9 mouse cellular contexts compared by ENCODE assay signal in genomic region chr4:43519956-43520355, GRCm38 (mm10). TPM values are rescaled to one million over a fixed set of nuclear protein-coding genes. Genes with fewer than 3 reads are reported as not detected.
DNase-seq lines count a peak whose midpoint lies in the region; ATAC-seq and TF ChIP-seq lines count a peak whose summit lies in the region.
"Had no signal": no experiment of that assay in that cellular context is flagged by ENCODE, and none has a peak within 500 bp of the region (broad histone marks: within the 10 kb centered on the region; RNA-seq: fewer than 3 reads in every experiment).

No protein-coding gene starts in this region.

- H3K4me1 ChIP-seq in G1E (ENCODE audit: insufficient read depth, low read depth, low read length), result peaks cover 25% of the 10 kb centered on the region
- H3K4me1 ChIP-seq in hindbrain, embryonic 11.5 days (replicated peaks; ENCODE audit: control insufficient read depth, insufficient read depth, low read length), result peaks cover 12% of the 10 kb centered on the region
- H3K4me1 ChIP-seq in lung, adult 2 months (ENCODE audit: control insufficient read depth, insufficient read depth, low read length), result no peaks in the 10 kb centered on the region
- H3K4me1 ChIP-seq in neural tube, embryonic 15.5 days, result peaks cover 31% of the 10 kb centered on the region

- 0 out of 2 replicates have a peak overlapping the region, but pooled peaks have one; percentile 20 for H3K4me2 ChIP-seq in hindbrain, embryonic 11.5 days (replicated peaks; ENCODE audit: low read depth, low read length)
- H3K4me2 ChIP-seq in neural tube, embryonic 15.5 days, result peak overlapping the region; percentile 52

- TF ChIP-seq POLR2A in lung, adult 2 months (IDR thresholded peaks at IDR 0.05; ENCODE audit: borderline replicate concordance, extremely low read depth, low read depth, low read length), result no peak

- H3K9ac ChIP-seq in hindbrain, embryonic 11.5 days (ENCODE audit: low read depth, low read length), result no peak overlapping the region
- H3K9ac ChIP-seq in neural tube, embryonic 15.5 days (replicated peaks), result no peak overlapping the region

- no peak; the same call in 1 of the 2 replicates for ATAC-seq in G1E (ENCODE audit: extremely low read depth, insufficient number of reproducible peaks, low FRiP score, poor library complexity, severe bottlenecking)
- peak; percentile 50; the same call in 1 of the 2 replicates for ATAC-seq in hindbrain, embryonic 11.5 days (ENCODE audit: low FRiP score)
- peak; percentile 66 for ATAC-seq in neural tube, embryonic 15.5 days (ENCODE audit: low FRiP score)

- no peaks in the 10 kb centered on the region for H3K36me3 ChIP-seq in G1E (replicated peaks)
- no peaks in the 10 kb centered on the region for H3K36me3 ChIP-seq in hindbrain, embryonic 11.5 days (ENCODE audit: control insufficient read depth, insufficient read depth, low read length)
- H3K36me3 ChIP-seq in neural tube, embryonic 15.5 days, result no peaks in the 10 kb centered on the region

- TF ChIP-seq CTCF in G1E (IDR thresholded peaks at IDR 0.05; ENCODE audit: low read depth, low read length), result no peak
- no peak for TF ChIP-seq CTCF in lung, adult 2 months (IDR thresholded peaks at IDR 0.05; ENCODE audit: insufficient read depth, low read length)

- no peaks in the 10 kb centered on the region for H3K9me3 ChIP-seq in G1E (replicated peaks)
- no peaks in the 10 kb centered on the region for H3K9me3 ChIP-seq in hindbrain, embryonic 11.5 days (ENCODE audit: control insufficient read depth, low read length)
- no peaks in the 10 kb centered on the region for H3K9me3 ChIP-seq in neural tube, embryonic 15.5 days (replicated peaks)

- no peak overlapping the region for H3K27ac ChIP-seq in hindbrain, embryonic 11.5 days (ENCODE audit: low read depth, low read length)
- H3K27ac ChIP-seq in neural tube, embryonic 15.5 days (replicated peaks), result no peak overlapping the region

- peak; percentile 63 for DNase-seq in G1E (ENCODE audit: low spot score)
- DNase-seq in cerebellum, adult 9-10 months, result peak; percentile 88
- DNase-seq in frontal cortex, postnatal 14 days (ENCODE audit: low spot score in 2 of 2), result peak; percentile 73 to 87
- peak; percentile 94 for DNase-seq in hindbrain, embryonic 11.5 days (ENCODE audit: low spot score)
- peak; percentile 86 for DNase-seq in layer of hippocampus, adult 9-10 months (ENCODE audit: low spot score)
- DNase-seq in lung, adult 2 months, result peak; percentile 96
- peak; percentile 95 for DNase-seq in testis, postnatal 10 days (ENCODE audit: low spot score)

- peaks cover 74% of the 10 kb centered on the region for H3K27me3 ChIP-seq in G1E (ENCODE audit: insufficient read depth, low read length)
- H3K27me3 ChIP-seq in hindbrain, embryonic 11.5 days (ENCODE audit: control insufficient read depth, insufficient read depth, low read length), result peaks cover 30% of the 10 kb centered on the region
- H3K27me3 ChIP-seq in neural tube, embryonic 15.5 days (replicated peaks), result peaks cover 45% of the 10 kb centered on the region

- H3K4me3 ChIP-seq in G1E (ENCODE audit: low read depth, low read length), result no peak overlapping the region
- H3K4me3 ChIP-seq in hindbrain, embryonic 11.5 days (ENCODE audit: low read depth, low read length), result no peak overlapping the region
- no peak overlapping the region for H3K4me3 ChIP-seq in lung, adult 2 months (replicated peaks; ENCODE audit: extremely low read depth, low read depth, low read length)
- peak overlapping the region; percentile 19 for H3K4me3 ChIP-seq in neural tube, embryonic 15.5 days (replicated peaks)

- 15% methylated on average over 6 of the region's 6 CpGs for WGBS in hindbrain, embryonic 11.5 days
- WGBS in lung, adult 2 months, result 21% methylated on average over 6 of the region's 6 CpGs
- 6% methylated on average over 6 of the region's 6 CpGs for WGBS in neural tube, embryonic 15.5 days

RNA-seq across cellular contexts. Expression of gene Tpm2, which starts 3.6 kb away (rescaled TPM):
- total RNA-seq in G1E (2014; fragmentation: Nextera tagmentation) (not detected in 2 replicates), G1E (2017) (0.27 TPM in 1 of 2 replicates, not detected in the other)
- not detected in 2 replicates for polyA plus RNA-seq in G1E (2012)
- polyA plus RNA-seq in hindbrain, embryonic 11.5 days (2014; fragmentation: Nextera tagmentation; extraction: Ambion mirVana), result 63.7 and 67.2 TPM in 2 replicates
- 32.3 and 129 TPM in 2 replicates for polyA plus RNA-seq in lung, adult 2 months (2012; rRNA removed)
- polyA plus RNA-seq in neural tube, embryonic 15.5 days (2015; fragmentation: Nextera tagmentation; extraction: Ambion mirVana), result 51.4 and 85.4 TPM in 2 replicates

RNA-seq across cellular contexts. Expression of gene Car9, which starts 13.2 kb away (rescaled TPM):
- total RNA-seq in G1E (2014; fragmentation: Nextera tagmentation) (not detected in 2 replicates), G1E (2017) (0.11 and 0.12 TPM in 2 replicates)
- polyA plus RNA-seq in G1E (2012), result not detected in 2 replicates
- polyA plus RNA-seq in hindbrain, embryonic 11.5 days (2014; fragmentation: Nextera tagmentation; extraction: Ambion mirVana), result 0.64 and 0.79 TPM in 2 replicates
- polyA plus RNA-seq in lung, adult 2 months (2012; rRNA removed), result 1.8 and 1.9 TPM in 2 replicates
- polyA plus RNA-seq in neural tube, embryonic 15.5 days (2015; fragmentation: Nextera tagmentation; extraction: Ambion mirVana), result 0.17 and 1.3 TPM in 2 replicates

RNA-seq across cellular contexts. Expression of gene Arhgef39, which starts 20.5 kb away (rescaled TPM):
- 23.4 and 71.2 TPM in 2 replicates for total RNA-seq in G1E (2014; fragmentation: Nextera tagmentation)
- 29.0 and 32.4 TPM in 2 replicates for total RNA-seq in G1E (2017)
- 16.4 and 21.8 TPM in 2 replicates for polyA plus RNA-seq in G1E (2012)
- 34.8 and 37.6 TPM in 2 replicates for polyA plus RNA-seq in hindbrain, embryonic 11.5 days (2014; fragmentation: Nextera tagmentation; extraction: Ambion mirVana)
- polyA plus RNA-seq in lung, adult 2 months (2012; rRNA removed), result 4.7 and 6.9 TPM in 2 replicates
- 5.9 and 15.4 TPM in 2 replicates for polyA plus RNA-seq in neural tube, embryonic 15.5 days (2015; fragmentation: Nextera tagmentation; extraction: Ambion mirVana)

RNA-seq across cellular contexts. Expression of gene Ccdc107, which starts 27.3 kb away (rescaled TPM):
- total RNA-seq in G1E (2014; fragmentation: Nextera tagmentation) (18.8 and 25.2 TPM in 2 replicates), G1E (2017) (28.3 and 28.6 TPM in 2 replicates)
- 72.0 and 82.4 TPM in 2 replicates for polyA plus RNA-seq in G1E (2012)
- polyA plus RNA-seq in hindbrain, embryonic 11.5 days (2014; fragmentation: Nextera tagmentation; extraction: Ambion mirVana), result 49.1 and 55.4 TPM in 2 replicates
- 191 and 235 TPM in 2 replicates for polyA plus RNA-seq in lung, adult 2 months (2012; rRNA removed)
- polyA plus RNA-seq in neural tube, embryonic 15.5 days (2015; fragmentation: Nextera tagmentation; extraction: Ambion mirVana), result 88.9 and 89.8 TPM in 2 replicates

RNA-seq across cellular contexts. Expression of gene Sit1, which starts 36.4 kb away (rescaled TPM):
- total RNA-seq in G1E (2014; fragmentation: Nextera tagmentation) (not detected in 2 replicates), G1E (2017) (not detected in 2 replicates)
- not detected in 2 replicates for polyA plus RNA-seq in G1E (2012)
- not detected in 2 replicates for polyA plus RNA-seq in hindbrain, embryonic 11.5 days (2014; fragmentation: Nextera tagmentation; extraction: Ambion mirVana)
- 0.85 and 1.2 TPM in 2 replicates for polyA plus RNA-seq in lung, adult 2 months (2012; rRNA removed)
- 1.9 TPM in 1 of 2 replicates, not detected in the other for polyA plus RNA-seq in neural tube, embryonic 15.5 days (2015; fragmentation: Nextera tagmentation; extraction: Ambion mirVana)
- polyA plus RNA-seq: cortical plate, adult 2 months had no signal

Comparison
In these comparisons a context has a peak if more than half of its experiments do, and no peak if none do; other contexts are left out.
1. RNA of gene Tpm2, which starts 3.6 kb away (polyA plus RNA-seq): 32.3 to 129 TPM in lung, adult 2 months, 63.7 to 67.2 TPM in hindbrain, embryonic 11.5 days and 51.4 to 85.4 TPM in neural tube, embryonic 15.5 days; not detected in G1E; every median in the first group is over 10 times any median in the second.
2. Peak in every context shown above with its lines, with median percentiles within 50 percentile points of each other: DNase-seq.